Mouse (Mus musculus) adrenal gland, adult 18-20 months (tissue): ENCODE data around the gene Mast4. TPM values are rescaled to one million over a fixed set of nuclear protein-coding genes. Genes with fewer than 3 reads are reported as not detected.

Source experiments
- DNase-seq, 2 experiments: peaks; one replicate each; pipeline ENCODE4 v3.0.0; 2021 to 2022; ENCODE audit warnings: low spot score in 2 of 2
- total RNA-seq, 2 experiments: library from RNA; stranded (reverse); gene quantifications; 1 replicate in 1 of 2; 2 replicates in 1 of 2; pipeline ENCODE4 v1.2.3; 2021

Gene Mast4
- total RNA-seq, 2 experiments from 2014 or later = 70.7 to 72.0 TPM

GRCm38 (mm10) chr13:102871380-102872104 lies 462.8 kb downstream of the Mast4 start:
- no peak for DNase-seq

GRCm38 (mm10) chr13:102869541-102869940 lies 464.8 kb downstream of the Mast4 start:
- no peak for DNase-seq

GRCm38 (mm10) chr13:102866816-102867215 lies 467.5 kb downstream of the Mast4 start:
- no peak for DNase-seq

GRCm38 (mm10) chr13:102865971-102866724 lies 468.1 kb downstream of the Mast4 start:
- no peak for DNase-seq

GRCm38 (mm10) chr13:102865494-102865893 lies 468.8 kb downstream of the Mast4 start:
- no peak for DNase-seq

GRCm38 (mm10) chr13:102864840-102865239 lies 469.5 kb downstream of the Mast4 start:
- DNase-seq = no peak

- DNase-seq = no peak
Measured at GRCm38 (mm10) chr13:102864079-102864478, 470.2 kb downstream of the Mast4 start.

GRCm38 (mm10) chr13:102862981-102863380 lies 471.3 kb downstream of the Mast4 start:
- no peak for DNase-seq

GRCm38 (mm10) chr13:102862397-102862796 lies 471.9 kb downstream of the Mast4 start:
- no peak for DNase-seq

GRCm38 (mm10) chr13:102860733-102861132 lies 473.6 kb downstream of the Mast4 start:
- no peak for DNase-seq

- DNase-seq = no peak
Measured at GRCm38 (mm10) chr13:102860135-102860534, 474.2 kb downstream of the Mast4 start.

- DNase-seq = no peak
Measured at GRCm38 (mm10) chr13:102857539-102857838, 476.8 kb downstream of the Mast4 start.

GRCm38 (mm10) chr13:102856821-102857538 lies 477.3 kb downstream of the Mast4 start:
- no peak for DNase-seq

GRCm38 (mm10) chr13:102852865-102853264 lies 481.4 kb downstream of the Mast4 start:
- DNase-seq = no peak

GRCm38 (mm10) chr13:102851253-102851652 lies 483.0 kb downstream of the Mast4 start:
- no peak for DNase-seq

- no peak for DNase-seq
Measured at GRCm38 (mm10) chr13:102850594-102850993, 483.7 kb downstream of the Mast4 start.

GRCm38 (mm10) chr13:102849068-102849467 lies 485.2 kb downstream of the Mast4 start:
- DNase-seq = no peak

- DNase-seq = no peak
Measured at GRCm38 (mm10) chr13:102846473-102846872, 487.8 kb downstream of the Mast4 start.

- no peak for DNase-seq
Measured at GRCm38 (mm10) chr13:102842715-102843114, 491.6 kb downstream of the Mast4 start.

GRCm38 (mm10) chr13:102842237-102842636 lies 492.1 kb downstream of the Mast4 start:
- DNase-seq = no peak

GRCm38 (mm10) chr13:102839741-102840482 lies 494.4 kb downstream of the Mast4 start:
- DNase-seq = no peak
